Mouse (Mus musculus): Measurements from ENCODE around the gene Fam129a. TPM values are rescaled to one million over a fixed set of nuclear protein-coding genes. Genes with fewer than 3 reads are reported as not detected.

The Fam129a gene
- total RNA-seq, 1 experiment: 7.5 TPM

- Histone ChIP-seq H3K27ac (ENCODE audit: insufficient read depth, low read depth, low read length, poor library complexity, severe bottlenecking) (no peak overlapping the region), H3K9me3 (ENCODE audit: control insufficient read depth, insufficient read depth, low read depth, low read length) (no peaks in the 10 kb centered on the region), H3K36me3 (ENCODE audit: control insufficient read depth, insufficient read depth, low read length, poor library complexity, severe bottlenecking) (no peaks in the 10 kb centered on the region), H3K4me3 (ENCODE audit: insufficient read depth in 1 of 2, low read depth in 1 of 2, low read length in 2 of 2, poor library complexity in 1 of 2, severe bottlenecking in 1 of 2) (peak overlapping the region in 1 of 2 experiments; percentile 26; a peak in 1 of 4 replicates), H3K4me1 (ENCODE audit: control insufficient read depth in 2 of 2, insufficient read depth in 2 of 2, low read length in 2 of 2, poor library complexity in 1 of 2) (0 out of 4 replicates have a peak, but pooled peaks cover 0 to 2% of the 10 kb centered on the region in 2 experiments), H3K9ac (ENCODE audit: insufficient read depth, low read depth, low read length, poor library complexity, severe bottlenecking) (no peak overlapping the region)
- in situ Hi-C loops (cut with MboI; ENCODE audit: low sequenced_read_pairs in 2 of 2, unreplicated experiment in 2 of 2): no loop called here
- no peak for DNase-seq (ENCODE audit: low read depth, low spot score)
- no peak for TF ChIP-seq CHD2 (IDR thresholded peaks at IDR 0.05; ENCODE audit: low read depth, low read length)
- no peak for TF ChIP-seq ZC3H11A (IDR thresholded peaks at IDR 0.05; ENCODE audit: borderline replicate concordance, low read depth, low read length)
- TF ChIP-seq MAFK (IDR thresholded peaks at IDR 0.05; ENCODE audit: insufficient read depth, low read depth, low read length): no peak
- TF ChIP-seq ZNF384 (IDR thresholded peaks at IDR 0.05; ENCODE audit: low read depth, low read length): no peak
- TF ChIP-seq HCFC1 (IDR thresholded peaks at IDR 0.05; ENCODE audit: borderline replicate concordance, insufficient read depth, low read length): no peak
These were observed 10.4 kb upstream of the Fam129a start for GRCm38 (mm10) chr1:151560536-151560935.

GRCm38 (mm10) chr1:151563401-151563800 lies 7.6 kb upstream of the Fam129a start:
- Histone ChIP-seq H3K9ac (ENCODE audit: insufficient read depth, low read depth, low read length, poor library complexity, severe bottlenecking) (no peak overlapping the region), H3K27ac (ENCODE audit: insufficient read depth, low read depth, low read length, poor library complexity, severe bottlenecking) (no peak overlapping the region), H3K4me3 (ENCODE audit: insufficient read depth in 1 of 2, low read depth in 1 of 2, low read length in 2 of 2, poor library complexity in 1 of 2, severe bottlenecking in 1 of 2) (no peak overlapping the region), H3K9me3 (ENCODE audit: control insufficient read depth, insufficient read depth, low read depth, low read length) (no peaks in the 10 kb centered on the region), H3K36me3 (ENCODE audit: control insufficient read depth, insufficient read depth, low read length, poor library complexity, severe bottlenecking) (no peaks in the 10 kb centered on the region), H3K4me1 (ENCODE audit: control insufficient read depth in 2 of 2, insufficient read depth in 2 of 2, low read length in 2 of 2, poor library complexity in 1 of 2) (0 out of 4 replicates have a peak, but pooled peaks cover 0 to 2% of the 10 kb centered on the region in 2 experiments)
- DNase-seq (ENCODE audit: low read depth, low spot score): no peak
- TF ChIP-seq CHD2 (IDR thresholded peaks at IDR 0.05; ENCODE audit: low read depth, low read length) (no peak), ZNF384 (IDR thresholded peaks at IDR 0.05; ENCODE audit: low read depth, low read length) (no peak), MAFK (IDR thresholded peaks at IDR 0.05; ENCODE audit: insufficient read depth, low read depth, low read length) (no peak)
- in situ Hi-C loops (cut with MboI; ENCODE audit: low sequenced_read_pairs in 2 of 2, unreplicated experiment in 2 of 2): no loop called here

- TF ChIP-seq ZNF384 (IDR thresholded peaks at IDR 0.05; ENCODE audit: low read depth, low read length): no peak
- TF ChIP-seq ZC3H11A (IDR thresholded peaks at IDR 0.05; ENCODE audit: borderline replicate concordance, low read depth, low read length): no peak
- no peak for TF ChIP-seq MAFK (IDR thresholded peaks at IDR 0.05; ENCODE audit: insufficient read depth, low read depth, low read length)
- TF ChIP-seq HCFC1 (IDR thresholded peaks at IDR 0.05; ENCODE audit: borderline replicate concordance, insufficient read depth, low read length): no peak
- no peak for TF ChIP-seq CHD2 (IDR thresholded peaks at IDR 0.05; ENCODE audit: low read depth, low read length)
- no peak for DNase-seq (ENCODE audit: low read depth, low spot score)
- Histone ChIP-seq H3K9me3 (ENCODE audit: control insufficient read depth, insufficient read depth, low read depth, low read length) (no peaks in the 10 kb centered on the region), H3K4me1 (ENCODE audit: control insufficient read depth in 2 of 2, insufficient read depth in 2 of 2, low read length in 2 of 2, poor library complexity in 1 of 2) (0 out of 4 replicates have a peak, but pooled peaks cover 0 to 2% of the 10 kb centered on the region in 2 experiments), H3K27ac (ENCODE audit: insufficient read depth, low read depth, low read length, poor library complexity, severe bottlenecking) (no peak overlapping the region), H3K4me3 (ENCODE audit: insufficient read depth in 1 of 2, low read depth in 1 of 2, low read length in 2 of 2, poor library complexity in 1 of 2, severe bottlenecking in 1 of 2) (no peak overlapping the region), H3K9ac (ENCODE audit: insufficient read depth, low read depth, low read length, poor library complexity, severe bottlenecking) (no peak overlapping the region), H3K36me3 (ENCODE audit: control insufficient read depth, insufficient read depth, low read length, poor library complexity, severe bottlenecking) (no peaks in the 10 kb centered on the region)
- in situ Hi-C loops (cut with MboI; ENCODE audit: low sequenced_read_pairs in 2 of 2, unreplicated experiment in 2 of 2): no loop called here
These were observed 7.1 kb upstream of the Fam129a start for GRCm38 (mm10) chr1:151563893-151564292.

GRCm38 (mm10) chr1:151564377-151564776 lies 6.6 kb upstream of the Fam129a start:
- TF ChIP-seq HCFC1 (IDR thresholded peaks at IDR 0.05; ENCODE audit: borderline replicate concordance, insufficient read depth, low read length) (no peak), ZC3H11A (IDR thresholded peaks at IDR 0.05; ENCODE audit: borderline replicate concordance, low read depth, low read length) (peak; percentile 61; the same call in 1 of the 2 replicates)
- 0 out of 4 replicates have a peak, but pooled peaks cover 0 to 2% of the 10 kb centered on the region in 2 experiments for H3K4me1 ChIP-seq (ENCODE audit: control insufficient read depth in 2 of 2, insufficient read depth in 2 of 2, low read length in 2 of 2, poor library complexity in 1 of 2)
- DNase-seq (ENCODE audit: low read depth, low spot score): no peak
- H3K4me3 ChIP-seq (ENCODE audit: insufficient read depth in 1 of 2, low read depth in 1 of 2, low read length in 2 of 2, poor library complexity in 1 of 2, severe bottlenecking in 1 of 2): no peak overlapping the region
- in situ Hi-C loops (cut with MboI; ENCODE audit: low sequenced_read_pairs in 2 of 2, unreplicated experiment in 2 of 2): no loop called here
- H3K9me3 ChIP-seq (ENCODE audit: control insufficient read depth, insufficient read depth, low read depth, low read length): no peaks in the 10 kb centered on the region
- no peaks in the 10 kb centered on the region for H3K36me3 ChIP-seq (ENCODE audit: control insufficient read depth, insufficient read depth, low read length, poor library complexity, severe bottlenecking)
- no peak overlapping the region for H3K9ac ChIP-seq (ENCODE audit: insufficient read depth, low read depth, low read length, poor library complexity, severe bottlenecking)
- no peak overlapping the region for H3K27ac ChIP-seq (ENCODE audit: insufficient read depth, low read depth, low read length, poor library complexity, severe bottlenecking)

- no peaks in the 10 kb centered on the region for H3K9me3 ChIP-seq (ENCODE audit: control insufficient read depth, insufficient read depth, low read depth, low read length)
- no peak overlapping the region for H3K27ac ChIP-seq (ENCODE audit: insufficient read depth, low read depth, low read length, poor library complexity, severe bottlenecking)
- peaks cover 2 to 5% of the 10 kb centered on the region in 2 experiments; a peak in 1 of 4 replicates for H3K4me1 ChIP-seq (ENCODE audit: control insufficient read depth in 2 of 2, insufficient read depth in 2 of 2, low read length in 2 of 2, poor library complexity in 1 of 2)
- no peak overlapping the region for H3K4me3 ChIP-seq (ENCODE audit: insufficient read depth in 1 of 2, low read depth in 1 of 2, low read length in 2 of 2, poor library complexity in 1 of 2, severe bottlenecking in 1 of 2)
- H3K9ac ChIP-seq (ENCODE audit: insufficient read depth, low read depth, low read length, poor library complexity, severe bottlenecking): no peak overlapping the region
- H3K36me3 ChIP-seq (ENCODE audit: control insufficient read depth, insufficient read depth, low read length, poor library complexity, severe bottlenecking): no peaks in the 10 kb centered on the region
- in situ Hi-C loops (cut with MboI; ENCODE audit: low sequenced_read_pairs in 2 of 2, unreplicated experiment in 2 of 2): no loop called here
- TF ChIP-seq ZC3H11A (IDR thresholded peaks at IDR 0.05; ENCODE audit: borderline replicate concordance, low read depth, low read length) (no peak), CHD2 (IDR thresholded peaks at IDR 0.05; ENCODE audit: low read depth, low read length) (no peak), ZNF384 (IDR thresholded peaks at IDR 0.05; ENCODE audit: low read depth, low read length) (no peak), HCFC1 (IDR thresholded peaks at IDR 0.05; ENCODE audit: borderline replicate concordance, insufficient read depth, low read length) (no peak), MAFK (IDR thresholded peaks at IDR 0.05; ENCODE audit: insufficient read depth, low read depth, low read length) (no peak)
- DNase-seq (ENCODE audit: low read depth, low spot score): no peak
These were observed 2.3 kb upstream of the Fam129a start for GRCm38 (mm10) chr1:151568682-151569081.
